Mouse (Mus musculus): ENCODE data around the gene Atp2b2.
A peak's percentile ranks its signal among the peaks of the same experiment; 100 is the strongest.

Atp2b2 gene

DNA sequence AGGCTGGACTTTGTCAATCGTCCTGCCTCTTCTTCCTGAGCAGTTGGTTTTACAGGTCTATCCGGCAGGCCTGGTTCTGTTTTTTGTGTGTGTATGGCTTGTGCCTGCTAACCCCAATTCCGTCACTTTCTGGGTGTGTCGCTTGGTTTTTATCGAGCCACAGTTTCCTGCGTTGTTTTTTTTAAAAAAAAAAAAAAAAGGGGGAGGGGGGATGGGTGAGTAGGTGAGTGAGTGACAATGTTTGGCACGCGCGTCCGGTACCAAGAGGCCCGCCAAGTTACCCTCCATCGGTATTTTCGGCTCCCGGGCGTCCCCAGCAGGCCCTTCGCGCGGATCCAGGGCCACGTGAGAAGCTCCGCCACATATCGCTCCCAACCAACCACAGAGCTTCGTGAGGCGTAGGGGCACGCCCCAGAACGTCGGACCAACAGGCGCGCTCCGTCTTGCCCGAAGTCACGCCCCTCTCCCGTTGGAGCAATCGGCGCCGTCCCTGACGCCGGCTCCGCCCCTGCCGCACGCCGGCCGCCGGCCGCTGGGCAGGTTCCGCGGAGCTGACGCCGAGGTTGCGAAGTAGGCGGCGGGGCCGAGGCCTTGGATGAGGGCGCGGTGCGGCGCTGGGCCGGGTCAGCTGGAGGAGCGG lies 345.7 kb downstream of the Atp2b2 start, which contains the start of gene Tatdn2:
Gene Tatdn2 (plus strand): TSS at position 469 of the 640 bp plus-strand sequence.
- peak; percentile 94 for DNase-seq

GRCm38 (mm10) chr6:113695766-113696355 lies 346.6 kb downstream of the Atp2b2 start:
- DNase-seq, result no peak

GRCm38 (mm10) chr6:113695203-113695602 lies 347.2 kb downstream of the Atp2b2 start:
- DNase-seq, result no peak

All from right cerebral cortex, postnatal 14 days (tissue).